17 mouse cellular contexts compared by ENCODE assay signal in the genomic region with DNA sequence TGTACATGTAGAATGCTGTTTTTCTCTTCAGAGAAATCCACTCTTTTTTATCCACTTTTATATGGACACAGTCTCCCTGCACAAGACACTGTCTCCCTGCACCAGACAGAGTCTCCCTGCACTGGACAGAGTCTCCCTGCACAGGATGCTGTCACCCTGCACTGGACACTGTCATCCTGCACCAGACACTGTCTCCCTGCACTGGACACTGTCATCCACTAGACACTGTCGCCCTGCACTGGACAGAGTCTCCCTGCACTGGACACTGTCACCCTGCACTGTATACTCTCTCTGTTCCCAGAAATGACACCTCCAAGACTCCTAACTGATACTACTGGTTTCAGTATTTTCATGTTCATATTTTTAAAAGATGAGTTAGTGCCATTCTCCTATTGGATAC.
"Had no signal": no experiment of that assay in that cellular context is flagged by ENCODE, and none has a peak within 500 bp of the region (broad histone marks: within the 10 kb centered on the region; RNA-seq: fewer than 3 reads in every experiment).

No protein-coding gene starts in this region.

- H3K9ac ChIP-seq: liver, embryonic 13.5 days; liver, embryonic 15.5 days; liver, postnatal 0 days; midbrain, embryonic 13.5 days; midbrain, embryonic 15.5 days; neural tube, embryonic 12.5 days; stomach, embryonic 15.5 days had no signal

- ATAC-seq: liver, postnatal 0 days; midbrain, embryonic 13.5 days; midbrain, embryonic 15.5 days had no signal

- DNase-seq: liver, embryonic 13.5 days; liver, postnatal 0 days; lung, adult 2 months; lung, postnatal 10 days; right cerebral cortex, postnatal 14 days; thymus, adult 2 months; thymus, postnatal 25 days; thymus, postnatal 4 days had no signal

- H3K9me3 ChIP-seq: liver, embryonic 13.5 days; liver, embryonic 15.5 days; midbrain, embryonic 13.5 days; midbrain, embryonic 15.5 days; neural tube, embryonic 12.5 days; stomach, embryonic 15.5 days had no signal

- H3K36me3 ChIP-seq: liver, embryonic 13.5 days; liver, embryonic 15.5 days; midbrain, embryonic 13.5 days; midbrain, embryonic 15.5 days; neural tube, embryonic 12.5 days; stomach, embryonic 15.5 days had no signal

- H3K27me3 ChIP-seq: liver, embryonic 13.5 days; liver, embryonic 15.5 days; midbrain, embryonic 13.5 days; midbrain, embryonic 15.5 days; neural tube, embryonic 12.5 days; stomach, embryonic 15.5 days had no signal

- H3K27ac ChIP-seq: liver, embryonic 13.5 days; liver, embryonic 15.5 days; macrophage; midbrain, embryonic 13.5 days; midbrain, embryonic 15.5 days; neural tube, embryonic 12.5 days; stomach, embryonic 15.5 days; stomach, postnatal 0 days had no signal

- H3K4me3 ChIP-seq: liver, embryonic 13.5 days; liver, embryonic 15.5 days; midbrain, embryonic 13.5 days; midbrain, embryonic 15.5 days; neural tube, embryonic 12.5 days; stomach, embryonic 15.5 days had no signal

- H3K4me2 ChIP-seq: liver, embryonic 11.5 days; liver, embryonic 13.5 days; liver, embryonic 15.5 days; midbrain, embryonic 11.5 days; midbrain, embryonic 13.5 days; midbrain, embryonic 15.5 days; neural tube, embryonic 12.5 days; stomach, embryonic 15.5 days had no signal

- H3K4me1 ChIP-seq: liver, embryonic 13.5 days; liver, embryonic 15.5 days; midbrain, embryonic 13.5 days; midbrain, embryonic 15.5 days; neural tube, embryonic 12.5 days; stomach, embryonic 15.5 days had no signal
